Mouse (Mus musculus) adrenal gland, postnatal 25 days (tissue): ENCODE measurements around the gene Mrps12. TPM values are rescaled to one million over a fixed set of nuclear protein-coding genes. Genes with fewer than 3 reads are reported as not detected.
A peak's percentile ranks its signal among the peaks of the same experiment; 100 is the strongest.

Experiments used
- DNase-seq: peaks from one replicate; pipeline ENCODE4 v3.0.0; 2021; ENCODE audit warnings: mixed read lengths
- total RNA-seq: library from RNA; stranded (reverse); gene quantifications from 2 replicates; pipeline ENCODE4 v1.2.3, GENCODE M21; 2021

The Mrps12 gene
- total RNA-seq, 1 experiment from 2014 or later: 78.8 TPM

DNA sequence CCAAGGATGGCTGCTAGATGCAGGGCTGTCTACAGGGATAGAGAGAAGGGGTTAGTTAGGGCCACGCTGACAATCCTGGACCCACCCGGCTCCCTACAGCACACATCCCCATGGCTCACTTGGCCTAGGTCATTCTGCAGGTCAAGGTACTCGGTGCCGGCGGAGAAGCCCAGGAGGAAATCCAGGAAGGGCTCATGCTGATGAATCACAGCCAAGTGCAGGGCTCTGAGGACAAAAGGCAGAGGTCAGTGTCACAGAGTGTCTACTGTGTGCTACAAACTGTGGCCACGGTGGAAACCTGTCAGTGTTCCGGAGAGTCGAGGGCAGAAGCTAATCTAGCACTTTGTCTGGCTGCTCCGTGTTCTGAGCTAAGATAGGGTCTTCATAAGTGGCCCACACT is 20.3 kb upstream of the Mrps12 start:
- DNase-seq: no peak

DNA sequence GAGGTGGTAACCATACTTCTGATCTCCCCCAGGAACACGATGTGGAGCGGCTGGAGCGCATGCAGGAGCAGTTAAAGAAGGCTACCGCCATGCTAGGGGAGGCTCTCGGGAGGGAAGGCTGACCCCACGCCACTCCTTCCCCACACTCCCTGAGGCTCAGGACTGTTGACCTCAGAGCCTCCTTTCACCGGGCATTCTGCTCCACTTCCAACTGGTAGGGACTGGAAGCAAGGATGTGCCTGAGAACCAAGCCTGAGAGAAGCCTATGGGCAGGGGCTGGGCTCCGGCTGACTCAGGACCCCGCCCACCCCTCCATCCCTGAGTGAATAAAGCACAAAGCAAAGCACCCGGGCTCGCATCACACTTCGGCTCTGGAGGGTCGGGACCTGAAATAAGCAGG is 17.0 kb upstream of the Mrps12 start:
- no peak for DNase-seq

DNA sequence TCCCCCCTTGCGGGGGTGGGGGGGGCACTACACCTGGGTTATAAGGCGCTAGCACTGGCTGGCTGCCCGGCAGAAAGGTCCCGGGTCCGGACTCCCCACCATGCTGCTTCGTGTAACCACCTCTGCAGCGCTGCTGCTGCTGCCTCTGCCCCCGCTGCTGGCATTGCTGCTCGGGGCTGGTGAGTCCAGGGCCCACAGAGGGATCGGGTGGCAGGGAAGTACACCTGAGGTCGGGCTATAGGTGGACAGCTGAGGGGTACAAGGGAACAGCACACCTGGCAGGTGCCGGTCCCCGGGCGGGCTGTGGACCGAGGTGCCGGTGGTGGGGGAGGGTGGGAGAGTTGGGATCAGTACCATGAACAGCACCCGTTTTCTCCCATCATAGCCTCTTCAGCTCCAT is 14.5 kb upstream of the Mrps12 start, which contains the start of gene Ccer2:
Gene Ccer2, plus strand, starts transcription at position 96 of the 400 bp plus-strand sequence.
- no peak for DNase-seq

DNA sequence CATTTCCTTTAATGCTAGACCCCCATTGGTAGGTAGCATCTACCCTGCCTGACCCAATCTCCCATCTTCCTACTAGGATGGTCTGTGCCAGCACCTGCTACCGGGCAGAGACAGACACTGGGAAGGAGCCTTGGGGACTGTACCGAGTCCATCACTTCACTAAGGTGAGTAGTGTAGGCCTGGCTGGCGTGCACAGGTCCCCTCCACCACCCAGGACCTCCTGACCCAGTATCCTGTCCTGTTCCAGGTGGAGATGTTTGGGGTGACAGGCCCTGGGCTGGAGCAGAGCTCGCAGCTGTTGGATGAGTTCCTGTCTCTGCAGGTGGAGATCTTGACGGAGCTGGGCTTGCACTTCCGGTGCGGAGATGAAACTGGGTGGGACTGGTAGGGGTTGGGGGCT is 8.3 kb upstream of the Mrps12 start:
- DNase-seq: no peak

DNA sequence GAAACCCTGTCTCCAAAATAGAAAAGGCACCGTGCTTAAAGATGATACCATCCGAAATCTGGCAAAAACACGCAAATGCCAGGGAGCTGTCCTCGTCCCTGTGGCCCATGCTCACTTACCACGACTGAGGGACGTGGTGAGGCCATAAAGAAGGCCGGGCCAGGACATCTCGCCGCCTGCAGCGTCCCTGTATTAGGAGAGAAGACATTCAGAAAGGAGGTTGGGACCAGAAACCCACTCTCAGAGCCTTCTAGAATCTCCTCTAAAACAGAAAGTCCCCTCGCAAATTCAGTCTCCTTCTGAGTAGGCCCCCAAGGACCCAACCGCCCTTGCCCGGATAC is 282 bp downstream of the Mrps12 start:
- no peak for DNase-seq

DNA sequence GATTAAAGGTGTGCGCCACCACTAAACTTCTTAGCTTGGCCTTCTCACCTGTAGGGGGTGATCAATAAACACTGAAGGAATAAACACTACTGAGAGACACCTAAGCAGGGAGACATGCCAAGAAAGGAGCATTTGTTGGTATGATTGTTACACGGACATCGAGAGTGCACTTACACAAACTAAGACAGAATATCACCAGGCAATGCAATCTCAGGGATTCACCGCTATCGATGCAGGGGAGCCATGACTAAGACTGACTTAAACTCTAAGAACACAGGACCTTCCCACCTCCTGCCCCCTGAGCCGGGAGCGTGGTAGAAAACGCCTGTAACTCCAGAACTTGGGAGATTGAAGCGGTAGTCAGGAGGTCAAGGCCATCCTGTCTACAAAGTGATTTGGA is 671 bp downstream of the Mrps12 start:
- DNase-seq: no peak

DNA sequence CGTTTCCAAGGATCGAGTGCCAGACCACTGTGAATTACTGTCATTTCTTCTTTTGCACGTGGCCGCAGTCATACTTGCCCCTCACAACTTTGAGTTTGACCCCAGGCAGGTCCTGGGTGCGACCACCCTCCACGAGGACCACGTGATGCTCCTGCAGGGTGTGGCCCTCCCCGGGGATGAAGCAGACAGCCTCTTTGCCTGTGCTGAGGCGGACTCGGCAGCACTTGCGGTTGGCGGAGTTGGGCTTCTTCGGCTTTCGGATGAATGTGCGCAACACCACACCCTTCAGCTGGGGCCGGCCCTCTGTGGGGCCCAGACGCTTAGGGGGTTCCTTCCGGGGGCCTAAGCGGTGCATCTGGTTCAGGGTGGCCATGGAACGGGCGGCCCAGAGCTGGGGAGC is 1.8 kb downstream of the Mrps12 start:
- no peak for DNase-seq

DNA sequence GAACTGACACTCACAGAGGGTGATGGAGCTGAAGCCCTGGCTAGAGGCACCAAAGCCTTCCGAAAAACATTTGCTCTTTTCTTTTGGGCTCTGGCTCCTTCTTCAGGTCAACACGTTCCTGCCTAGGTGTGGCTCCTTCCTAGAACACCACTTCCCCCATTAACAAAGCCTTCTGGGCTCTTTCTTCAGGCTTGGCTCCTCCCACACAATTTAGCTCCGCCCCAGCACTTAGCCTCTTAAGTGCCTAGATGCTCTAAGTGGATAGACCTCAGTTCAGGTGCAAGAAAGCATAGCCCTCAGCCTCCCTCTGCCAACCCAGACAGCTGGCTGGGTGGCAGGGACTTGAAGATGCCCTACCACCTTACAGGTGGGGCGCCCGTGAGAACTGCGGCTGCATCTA is 5.9 kb downstream of the Mrps12 start:
- DNase-seq: no peak

DNA sequence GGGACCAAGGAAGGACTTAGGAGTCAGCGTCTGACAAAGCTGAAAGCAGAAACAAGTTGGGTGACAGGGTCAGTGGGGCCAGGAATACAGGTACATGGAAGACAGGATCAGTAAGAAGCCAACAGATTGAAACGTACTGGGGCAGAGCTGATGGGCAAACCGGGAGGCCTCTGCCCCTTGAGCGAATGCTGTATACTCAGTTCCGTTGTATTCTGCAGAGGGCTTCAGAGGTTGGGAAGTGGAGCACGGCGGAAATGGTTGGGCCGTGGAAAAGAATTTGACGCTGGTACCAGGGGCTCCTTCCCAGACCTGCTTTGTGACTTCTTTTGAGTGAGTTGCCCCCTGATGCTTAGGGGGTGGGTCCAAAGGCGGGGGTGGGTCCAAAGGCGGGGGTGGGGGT is 8.4 kb downstream of the Mrps12 start:
- no peak for DNase-seq

DNA sequence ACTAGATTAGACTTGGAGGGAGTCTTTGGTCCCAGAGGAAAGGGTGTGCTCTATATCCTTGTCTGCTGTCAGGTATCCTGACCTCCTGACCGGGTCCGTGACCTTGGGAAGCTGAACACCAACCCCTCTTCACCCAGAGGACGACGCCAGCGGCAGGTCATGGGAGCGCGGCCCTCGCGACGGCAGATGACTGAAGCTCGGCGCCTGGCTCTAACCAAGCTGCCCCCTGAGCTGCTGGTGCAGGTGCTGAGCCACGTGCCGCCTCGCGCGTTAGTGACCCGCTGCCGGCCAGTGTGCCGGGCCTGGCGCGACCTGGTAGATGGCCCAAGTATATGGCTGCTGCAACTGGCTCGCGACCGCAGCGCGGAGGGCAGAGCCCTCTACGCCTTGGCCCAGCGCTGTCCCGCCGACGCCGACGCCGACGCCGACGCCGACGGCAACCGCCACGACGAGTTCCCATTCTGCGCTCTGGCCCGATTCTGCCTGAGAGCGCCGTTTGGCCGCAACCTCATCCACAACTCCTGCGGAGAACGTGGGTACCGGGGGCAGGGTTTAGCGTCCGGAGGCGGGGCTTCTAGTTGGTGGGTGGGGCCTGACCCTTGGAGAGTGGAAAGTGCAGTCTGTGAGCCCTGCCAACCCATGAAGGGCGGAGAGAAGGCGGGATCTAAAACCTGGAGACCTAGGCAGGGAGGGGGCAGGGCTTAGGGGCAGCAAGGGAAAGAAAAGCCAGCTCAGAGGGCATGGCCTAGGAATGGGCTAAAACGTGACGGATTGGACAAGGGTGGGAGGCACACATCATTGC is 9.1 kb downstream of the Mrps12 start:
- peak; percentile 84 for DNase-seq

DNA sequence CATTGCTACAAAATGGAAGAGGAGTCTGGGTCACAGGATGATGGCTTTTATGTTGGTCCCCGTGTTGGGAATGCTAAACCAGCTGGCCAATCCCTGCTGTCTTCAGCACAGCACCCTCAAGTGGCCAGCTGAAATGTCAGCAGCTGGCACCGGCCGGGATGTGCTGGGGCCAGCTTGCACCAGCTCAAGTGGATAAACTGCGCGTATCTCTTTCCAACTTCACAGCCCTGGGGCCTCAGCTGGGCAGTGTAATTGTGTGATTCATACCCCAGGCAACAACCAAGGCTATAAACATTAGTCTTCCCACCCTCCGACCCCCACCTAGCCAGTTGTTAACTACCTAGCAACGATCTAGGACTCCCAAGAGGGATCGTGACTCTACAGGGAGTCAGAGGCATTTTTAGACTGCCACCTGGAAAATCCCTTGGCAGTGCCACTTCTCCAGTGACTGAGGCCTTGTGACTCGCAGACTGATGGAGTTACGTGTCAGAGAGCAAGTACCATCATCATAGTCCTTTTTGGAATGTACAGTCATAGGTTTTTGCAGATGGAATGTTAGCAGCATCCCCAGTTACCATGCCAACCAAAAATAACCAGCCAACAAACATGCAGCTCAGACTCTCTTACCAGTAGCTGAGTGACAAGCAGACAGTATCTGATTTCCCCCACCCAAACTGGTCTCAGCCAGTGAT is 13.8 kb downstream of the Mrps12 start:
- peak; percentile 27 for DNase-seq

DNA sequence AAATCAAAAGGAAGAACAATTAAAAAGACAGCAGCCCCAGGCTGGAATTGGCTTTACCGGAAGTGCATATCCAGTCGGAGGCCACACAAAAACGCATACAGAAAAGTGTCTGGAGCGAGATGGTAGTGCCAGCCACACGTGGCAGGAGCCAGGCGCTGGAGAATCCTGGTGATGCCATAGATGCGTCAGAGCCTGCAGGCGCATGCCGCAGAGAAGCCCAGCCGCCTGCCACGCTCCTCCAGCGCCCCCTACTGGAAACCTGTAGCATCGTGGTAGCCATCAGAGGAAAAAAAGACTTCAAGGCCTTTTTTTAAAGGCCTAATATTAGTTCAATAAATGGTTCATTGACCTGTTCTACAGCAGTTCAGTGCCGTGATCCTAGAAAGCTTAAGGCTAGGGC is 15.0 kb downstream of the Mrps12 start:
- DNase-seq: peak; percentile 87

DNA sequence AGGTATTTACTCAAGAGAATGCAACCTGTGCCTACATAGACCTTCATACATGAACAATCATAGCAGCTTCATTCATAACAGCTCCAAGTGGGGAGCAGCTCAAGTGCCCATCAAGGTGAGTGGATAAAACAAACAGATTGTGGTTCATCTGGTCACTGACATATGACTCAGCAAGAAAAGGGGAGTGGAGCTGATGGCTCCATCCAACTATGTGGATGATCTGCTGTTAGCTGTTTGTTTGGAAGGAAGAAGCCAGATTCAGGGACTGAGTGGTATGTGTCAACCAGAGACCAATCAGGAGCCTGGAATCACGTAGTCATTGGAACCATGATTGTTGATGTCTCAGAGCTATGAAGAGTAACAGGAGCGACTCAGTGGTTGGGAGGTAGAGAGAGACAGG is 17.0 kb downstream of the Mrps12 start:
- DNase-seq: no peak

DNA sequence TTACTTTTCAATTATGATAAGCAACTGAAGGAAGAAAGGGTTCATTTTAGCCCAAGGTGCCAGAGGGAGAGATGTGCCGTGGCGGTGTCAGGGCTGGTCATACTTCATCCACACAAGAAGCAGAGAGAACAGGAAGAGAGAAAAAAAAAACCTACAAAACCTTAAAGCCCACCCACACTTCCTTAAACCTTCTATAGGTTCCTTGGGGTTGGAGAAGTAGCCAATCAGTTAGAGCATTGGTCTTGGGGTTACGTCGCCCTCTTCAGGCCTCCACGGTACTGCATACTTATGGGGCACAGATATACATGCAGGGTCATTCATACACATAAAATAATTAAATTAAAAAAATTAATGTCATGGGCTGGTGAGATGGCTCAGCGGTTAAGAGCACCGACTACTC is 19.5 kb downstream of the Mrps12 start:
- no peak for DNase-seq

DNA sequence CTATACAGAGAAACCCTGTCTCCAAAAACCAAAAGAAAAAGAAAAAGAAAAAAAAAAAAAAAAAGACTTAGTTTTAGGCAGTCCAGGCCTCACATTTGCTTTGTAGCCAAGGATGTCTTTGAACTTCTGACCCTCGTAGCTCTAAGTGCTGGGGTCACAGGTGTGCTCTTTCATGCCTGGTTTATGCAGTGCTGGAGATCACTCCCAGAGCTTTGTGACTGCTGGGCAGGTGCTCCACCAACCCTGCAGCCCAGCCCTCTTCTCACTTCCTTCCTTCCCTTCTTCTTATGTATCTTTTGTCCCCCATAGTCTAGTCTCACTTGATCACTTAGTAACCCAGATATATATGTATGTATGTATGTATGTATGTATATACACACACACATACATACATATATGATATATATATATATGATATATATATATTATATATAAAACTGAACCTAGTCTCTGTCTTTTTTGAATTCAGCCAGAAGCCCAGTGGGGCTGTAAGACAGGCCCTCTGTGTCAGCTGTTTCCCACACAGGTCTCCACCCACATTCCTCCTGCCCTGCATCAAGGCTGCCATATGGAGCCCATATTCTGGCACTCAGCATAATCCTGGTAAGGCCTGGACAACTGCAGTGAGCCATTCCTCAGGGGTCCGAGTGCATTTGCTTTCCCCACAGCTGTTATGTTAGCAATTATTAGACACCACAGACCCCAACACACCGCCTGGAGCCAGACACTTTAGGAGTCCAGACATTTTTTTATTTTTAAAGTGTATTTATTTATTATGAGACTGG is 20.7 kb downstream of the Mrps12 start:
- no peak for DNase-seq

DNA sequence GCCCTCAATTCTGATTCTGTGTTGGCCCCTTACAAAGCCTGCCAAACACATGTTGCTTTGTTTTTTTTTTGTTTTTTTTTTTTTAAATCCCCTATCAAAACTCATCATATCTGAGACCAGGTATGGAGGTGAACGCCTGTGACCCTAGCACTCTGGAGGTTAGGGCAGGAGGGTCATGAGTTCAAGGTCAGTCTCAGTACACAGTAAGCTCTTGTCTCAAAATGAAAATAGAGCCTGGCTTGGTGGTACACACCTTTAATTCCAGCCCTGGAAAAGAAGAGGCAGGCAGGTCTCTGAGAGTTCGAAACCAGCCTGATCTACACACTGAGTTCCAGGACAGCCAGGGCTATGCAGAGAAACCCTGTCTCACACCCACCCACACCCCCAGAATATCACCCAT is 22.0 kb downstream of the Mrps12 start:
- no peak for DNase-seq

DNA sequence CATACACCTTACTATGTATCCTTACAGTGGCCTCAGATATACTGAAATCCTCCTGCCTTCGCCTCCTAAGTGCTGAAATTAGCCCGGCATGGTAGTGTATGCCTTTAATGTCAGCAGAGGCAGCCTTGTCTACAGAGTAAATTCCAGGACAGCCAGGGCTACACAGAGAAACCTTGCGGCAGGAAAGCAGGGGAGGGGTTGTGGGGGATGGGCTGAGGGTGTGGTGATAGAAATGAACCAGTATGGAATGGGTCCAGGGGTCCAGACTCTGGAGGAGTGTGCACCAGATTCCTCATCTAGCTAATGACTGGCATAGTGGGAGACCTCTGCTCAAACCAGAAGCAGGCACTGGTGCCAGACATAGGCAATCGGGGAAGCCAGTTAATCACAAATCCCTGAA is 22.5 kb downstream of the Mrps12 start:
- DNase-seq: no peak

DNA sequence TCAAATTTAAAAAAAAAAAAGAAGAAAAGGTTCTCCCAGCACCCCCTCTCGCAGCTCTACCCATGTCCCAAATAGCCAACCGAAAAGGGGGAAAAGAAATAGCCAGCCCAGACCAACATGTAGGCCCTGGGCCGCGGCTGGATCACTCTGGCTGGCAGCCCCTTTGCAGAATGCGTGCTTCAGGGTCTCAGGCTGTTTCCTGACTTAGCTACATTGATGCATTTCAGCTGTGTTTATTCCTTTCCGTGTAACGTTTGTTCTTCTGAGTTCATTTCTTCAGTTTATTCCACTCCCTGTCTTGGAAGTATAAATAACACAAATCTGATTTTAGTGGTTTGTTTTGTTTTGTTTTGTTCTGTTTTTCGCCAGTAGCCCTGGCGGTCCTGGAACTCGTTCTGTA is 23.9 kb downstream of the Mrps12 start:
- DNase-seq: no peak

DNA sequence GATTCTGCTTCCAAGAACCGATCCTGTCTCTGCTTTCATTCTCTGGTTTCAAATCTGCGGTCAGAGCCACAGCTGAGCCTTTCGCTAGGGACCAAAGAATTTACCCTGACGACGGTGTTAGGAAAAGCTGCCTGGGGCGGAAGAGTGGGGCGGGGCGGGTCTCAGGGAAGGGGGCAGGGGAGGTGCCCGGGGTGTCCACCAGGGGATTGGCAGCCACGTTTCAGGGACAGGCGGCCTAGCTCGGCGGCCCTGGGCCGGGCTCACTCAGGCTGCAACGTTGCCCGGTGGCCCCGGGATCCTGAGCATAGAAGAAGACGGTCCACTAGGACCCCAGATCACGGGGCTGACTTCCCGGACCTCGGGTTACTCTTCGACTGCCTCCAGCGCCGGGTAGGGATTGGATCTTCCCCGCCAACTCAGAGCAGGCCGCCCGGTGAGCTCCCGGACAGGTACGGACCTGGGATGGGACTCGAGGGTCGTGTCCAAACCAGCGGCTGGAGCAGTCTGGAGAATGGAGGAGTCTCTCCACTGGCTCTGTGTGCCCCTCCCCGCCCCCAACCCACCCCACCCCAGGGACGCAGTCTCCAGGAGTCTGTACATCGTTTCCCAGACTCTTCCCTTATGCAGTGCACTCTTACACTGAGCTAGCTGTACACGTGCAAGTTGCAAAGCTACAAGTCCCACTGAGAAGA is 24.9 kb downstream of the Mrps12 start, which contains the start of gene Fbxo17:
Gene Fbxo17, plus strand, starts transcription at position 215 of the 692 bp plus-strand sequence.
- DNase-seq: peak; percentile 72

DNA sequence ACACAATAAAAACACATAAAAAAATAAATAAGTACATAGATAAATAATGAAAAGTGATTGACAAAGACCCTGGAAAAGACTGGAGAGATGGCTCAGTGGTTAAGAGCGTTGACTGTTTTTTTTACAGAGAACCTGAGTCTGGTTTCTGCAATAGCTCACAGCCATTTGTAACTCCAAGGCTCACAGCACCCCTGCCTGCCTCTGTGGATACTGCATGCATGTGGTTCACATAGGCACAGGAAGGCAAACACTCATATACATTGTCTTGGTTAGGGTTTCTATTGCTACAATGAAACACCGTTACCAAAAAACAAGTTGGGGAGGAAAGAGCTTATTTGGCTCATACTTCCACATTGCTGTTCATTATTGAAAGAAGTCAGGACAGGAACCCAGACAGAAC is 26.0 kb downstream of the Mrps12 start:
- DNase-seq: no peak

DNA sequence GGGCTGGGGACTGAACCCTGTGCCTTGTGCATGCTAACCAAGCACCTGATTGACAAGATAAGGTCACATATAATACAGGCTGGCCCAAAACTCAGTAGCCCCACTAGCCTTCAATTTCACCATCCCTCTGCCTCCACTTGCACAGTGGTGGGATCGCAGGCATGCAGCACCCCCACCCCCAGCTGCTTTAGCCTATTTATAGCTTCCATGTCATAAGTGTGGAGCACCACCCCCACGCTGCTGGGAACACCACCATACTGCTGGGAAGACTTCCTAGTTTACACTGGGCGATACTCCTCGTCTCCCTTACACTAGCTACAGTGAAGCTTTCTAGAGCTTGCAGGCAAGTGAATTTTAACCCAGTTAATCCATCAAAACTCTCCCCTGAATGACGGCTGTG is 27.0 kb downstream of the Mrps12 start:
- DNase-seq: no peak

DNA sequence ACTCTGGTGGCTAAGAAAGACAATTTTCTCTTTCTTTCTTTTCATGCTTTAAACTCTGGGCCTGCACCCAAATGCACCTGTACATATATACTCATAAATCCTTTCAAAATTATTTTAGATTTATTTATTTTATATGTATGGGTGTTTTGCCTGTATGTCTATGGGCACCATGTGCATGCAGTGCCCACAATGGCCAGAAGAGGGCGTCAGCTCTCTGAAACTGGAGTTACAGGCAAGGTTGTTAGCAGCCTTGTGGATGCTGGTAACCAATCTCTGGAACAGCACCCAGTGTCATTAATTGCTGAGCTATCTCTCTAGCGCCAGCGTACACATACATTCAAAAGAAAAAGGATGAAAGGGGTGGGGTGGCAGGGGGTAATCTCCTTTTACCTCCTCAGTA is 30.7 kb downstream of the Mrps12 start:
- DNase-seq: no peak

DNA sequence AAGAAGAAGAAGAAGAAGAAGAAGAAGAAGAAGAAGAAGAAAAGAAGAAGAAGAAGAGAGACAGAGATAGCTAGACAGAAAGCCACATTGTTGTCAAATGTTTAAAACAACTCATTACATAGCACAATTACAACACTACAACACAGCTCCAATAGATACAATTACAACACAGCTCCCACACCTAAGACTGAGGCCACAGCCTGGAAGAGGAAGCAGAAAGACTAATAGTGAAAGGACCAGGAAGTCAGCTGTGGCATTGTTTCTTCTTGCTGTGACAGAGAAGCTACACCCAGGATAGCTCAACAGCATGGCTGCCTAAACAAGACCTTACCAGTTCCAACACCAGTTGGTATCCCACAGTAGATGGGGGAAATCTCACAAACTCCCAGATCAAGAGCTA is 32.2 kb downstream of the Mrps12 start:
- DNase-seq: no peak
